ENCODE assay signal across 8 mouse cellular contexts in genomic region chr9:108691846-108692225, GRCm38 (mm10). TPM values are rescaled to one million over a fixed set of nuclear protein-coding genes. Genes with fewer than 3 reads are reported as not detected.
DNase-seq lines count a peak whose midpoint lies in the region; ATAC-seq and TF ChIP-seq lines count a peak whose summit lies in the region.

No protein-coding gene starts in this region.

- TF ChIP-seq POLR2A in cerebellum, adult 2 months (IDR thresholded peaks at IDR 0.05; ENCODE audit: borderline replicate concordance, insufficient read depth, low read length): peak; percentile 95
- TF ChIP-seq POLR2A in olfactory bulb, adult 2 months (IDR thresholded peaks at IDR 0.05; ENCODE audit: insufficient read depth, low read depth, low read length): peak; percentile 91

- no peaks in the 10 kb centered on the region for H3K36me3 ChIP-seq in forebrain, postnatal 0 days (ENCODE audit: insufficient read depth)
- H3K36me3 ChIP-seq in lung, embryonic 15.5 days: no peaks in the 10 kb centered on the region

- H3K27me3 ChIP-seq in cerebellum, adult 2 months (ENCODE audit: control insufficient read depth, insufficient read depth, low read length): no peaks in the 10 kb centered on the region
- H3K27me3 ChIP-seq in forebrain, postnatal 0 days (ENCODE audit: insufficient read depth, low read length): no peaks in the 10 kb centered on the region
- no peaks in the 10 kb centered on the region for H3K27me3 ChIP-seq in lung, embryonic 15.5 days

- peak; percentile 92 for ATAC-seq in forebrain, postnatal 0 days
- ATAC-seq in lung, embryonic 15.5 days (ENCODE audit: borderline replicate concordance, extremely low read depth, low FRiP score, low TSS enrichment): peak; percentile 89

- TF ChIP-seq CTCF in cerebellum, adult 2 months (IDR thresholded peaks at IDR 0.05; ENCODE audit: borderline replicate concordance, insufficient read depth, low read depth, low read length): no peak
- no peak for TF ChIP-seq CTCF in forebrain, postnatal 0 days (IDR thresholded peaks at IDR 0.05; ENCODE audit: low read depth)
- TF ChIP-seq CTCF in olfactory bulb, adult 2 months (IDR thresholded peaks at IDR 0.05; ENCODE audit: insufficient read depth, low read depth, low read length): no peak

- peaks cover 2% of the 10 kb centered on the region; the same call in 1 of the 2 replicates for H3K4me1 ChIP-seq in cerebellum, adult 2 months (ENCODE audit: control insufficient read depth, insufficient read depth, low read length)
- peaks cover 22% of the 10 kb centered on the region for H3K4me1 ChIP-seq in forebrain, postnatal 0 days (ENCODE audit: insufficient read depth)
- peaks cover 36% of the 10 kb centered on the region for H3K4me1 ChIP-seq in lung, embryonic 15.5 days
- H3K4me1 ChIP-seq in olfactory bulb, adult 2 months (ENCODE audit: control insufficient read depth, insufficient read depth, low read length): 0 out of 2 replicates have a peak, but pooled peaks cover 2% of the 10 kb centered on the region

- H3K4me2 ChIP-seq in forebrain, postnatal 0 days (ENCODE audit: low read depth): peak overlapping the region; percentile 77
- peak overlapping the region; percentile 93 for H3K4me2 ChIP-seq in lung, embryonic 15.5 days

- H3K27ac ChIP-seq in cerebellum, adult 2 months (ENCODE audit: insufficient read depth, low read length): peak overlapping the region; percentile 70
- peak overlapping the region; percentile 82 for H3K27ac ChIP-seq in forebrain, postnatal 0 days (ENCODE audit: low read depth, low read length)
- peak overlapping the region; percentile 61 for H3K27ac ChIP-seq in lung, embryonic 15.5 days
- H3K27ac ChIP-seq in olfactory bulb, adult 2 months (ENCODE audit: insufficient read depth, low read depth, low read length): peak overlapping the region; percentile 76

- peak; percentile 78 for DNase-seq in ES-CJ7 (ENCODE audit: low read depth, low spot score)
- peak; percentile 94 to 95 for DNase-seq in cerebellum, adult 2 months
- peak; percentile 89 for DNase-seq in forebrain, postnatal 0 days
- DNase-seq in heart, postnatal 4 days: peak; percentile 91
- peak; percentile 63 for DNase-seq in layer of hippocampus, adult 9-10 months (ENCODE audit: low spot score)
- DNase-seq in thymus, adult 18-20 months: peak; percentile 33 to 47

- peak overlapping the region; percentile 81 for H3K9ac ChIP-seq in forebrain, postnatal 0 days
- H3K9ac ChIP-seq in lung, embryonic 15.5 days: peak overlapping the region; percentile 87

- peak overlapping the region; percentile 83 for H3K4me3 ChIP-seq in cerebellum, adult 2 months (replicated peaks; ENCODE audit: insufficient read depth, low read depth, low read length)
- H3K4me3 ChIP-seq in forebrain, postnatal 0 days (ENCODE audit: low read depth, low read length): peak overlapping the region; percentile 84
- H3K4me3 ChIP-seq in lung, embryonic 15.5 days: peak overlapping the region; percentile 82
- peak overlapping the region; percentile 90 for H3K4me3 ChIP-seq in olfactory bulb, adult 2 months (ENCODE audit: insufficient read depth, low read depth, low read length)

- no peaks in the 10 kb centered on the region for H3K9me3 ChIP-seq in forebrain, postnatal 0 days (ENCODE audit: low read length)
- H3K9me3 ChIP-seq in lung, embryonic 15.5 days: no peaks in the 10 kb centered on the region

- WGBS in cerebellum, adult 2 months: under 1% methylated on average over 42 of the region's 42 CpGs
- 5% methylated on average over 42 of the region's 42 CpGs for WGBS in forebrain, postnatal 0 days
- under 1% methylated on average over 42 of the region's 42 CpGs for WGBS in lung, embryonic 15.5 days
- 5% methylated on average over 42 of the region's 42 CpGs for WGBS in olfactory bulb, adult 2 months

RNA-seq across cellular contexts. Expression of gene Prkar2a, which starts 2.7 kb away (rescaled TPM):
- polyA plus RNA-seq in cerebellum, adult 2 months (2012; rRNA removed): 24.6 and 26.6 TPM in 2 replicates
- 81.2 and 104 TPM in 2 replicates for total RNA-seq in forebrain, postnatal 0 days (2014; rRNA removed)
- 23.0 and 34.3 TPM in 2 replicates for polyA plus RNA-seq in forebrain, postnatal 0 days (2015; fragmentation: Nextera tagmentation; extraction: Ambion mirVana)
- 10 to 100 TPM; 74.0 to 79.7 TPM for total RNA-seq in heart, postnatal 4 days (2021)
- 23.6 and 24.5 TPM in 2 replicates for polyA plus RNA-seq in lung, embryonic 15.5 days (2015; fragmentation: Nextera tagmentation; extraction: Ambion mirVana)
- not detected in 2 replicates for polyA plus RNA-seq in olfactory bulb, adult 2 months (2012; ENCODE audit: insufficient read depth, insufficient read length, low replicate concordance, missing spikeins)

RNA-seq across cellular contexts. Expression of gene Slc25a20, which starts 29.9 kb away (rescaled TPM):
- 18.2 and 19.1 TPM in 2 replicates for polyA plus RNA-seq in cerebellum, adult 2 months (2012; rRNA removed)
- total RNA-seq in forebrain, postnatal 0 days (2014; rRNA removed): 37.6 and 40.5 TPM in 2 replicates
- 35.2 and 39.6 TPM in 2 replicates for polyA plus RNA-seq in forebrain, postnatal 0 days (2015; fragmentation: Nextera tagmentation; extraction: Ambion mirVana)
- 100 to 1,000 TPM; 206 to 213 TPM for total RNA-seq in heart, postnatal 4 days (2021)
- polyA plus RNA-seq in lung, embryonic 15.5 days (2015; fragmentation: Nextera tagmentation; extraction: Ambion mirVana): 45.0 and 46.0 TPM in 2 replicates
- polyA plus RNA-seq in olfactory bulb, adult 2 months (2012; ENCODE audit: insufficient read depth, insufficient read length, low replicate concordance, missing spikeins): not detected in 2 replicates

RNA-seq across cellular contexts. Expression of gene Arih2, which starts 42.6 kb away (rescaled TPM):
- polyA plus RNA-seq in cerebellum, adult 2 months (2012; rRNA removed): 53.7 and 54.2 TPM in 2 replicates
- total RNA-seq in forebrain, postnatal 0 days (2014; rRNA removed): 68.2 and 70.9 TPM in 2 replicates
- 32.3 and 40.3 TPM in 2 replicates for polyA plus RNA-seq in forebrain, postnatal 0 days (2015; fragmentation: Nextera tagmentation; extraction: Ambion mirVana)
- 10 to 100 TPM; 60.7 to 76.7 TPM for total RNA-seq in heart, postnatal 4 days (2021)
- polyA plus RNA-seq in lung, embryonic 15.5 days (2015; fragmentation: Nextera tagmentation; extraction: Ambion mirVana): 44.8 and 46.6 TPM in 2 replicates
- not detected in 2 replicates for polyA plus RNA-seq in olfactory bulb, adult 2 months (2012; ENCODE audit: insufficient read depth, insufficient read length, low replicate concordance, missing spikeins)

Comparison
In these comparisons a context has a peak if more than half of its experiments do, and no peak if none do; other contexts are left out.
1. Peak in every context shown above with its lines: DNase-seq, ATAC-seq, H3K4me3 ChIP-seq and H3K27ac ChIP-seq.
2. DNase-seq: peak in every context shown above with its lines; median percentile 94 in cerebellum, adult 2 months; 91 in heart, postnatal 4 days; 89 in forebrain, postnatal 0 days; 78 in ES-CJ7; 63 in layer of hippocampus, adult 9-10 months; 40 in thymus, adult 18-20 months.
3. RNA of gene Slc25a20, which starts 29.9 kb away (polyA plus RNA-seq): 45.0 to 46.0 TPM in lung, embryonic 15.5 days, 35.2 to 39.6 TPM in forebrain, postnatal 0 days and 18.2 to 19.1 TPM in cerebellum, adult 2 months; not detected in olfactory bulb, adult 2 months; every median in the first group is over 10 times any median in the second.